Comparison of ENCODE assay signal across 21 mouse cellular contexts in the genomic region with DNA sequence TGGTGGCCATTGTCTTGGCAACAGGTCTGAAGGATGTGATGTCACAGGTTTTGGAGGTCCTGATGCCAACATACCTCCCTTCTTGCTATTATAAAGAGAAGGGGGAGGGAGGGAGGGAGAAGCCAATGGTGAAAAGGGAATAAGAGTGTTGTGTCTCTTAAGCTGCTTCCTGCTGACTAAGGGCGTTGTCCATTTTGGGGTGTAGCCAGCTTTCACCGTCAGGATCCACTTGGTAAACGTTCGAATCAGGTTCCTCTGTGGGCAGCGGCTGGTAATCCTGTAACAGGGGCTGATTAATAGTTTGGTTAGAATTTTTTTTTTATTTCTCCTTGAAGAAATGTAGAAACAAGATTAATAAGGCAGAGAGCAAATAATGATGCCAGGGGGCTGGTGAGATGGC. TPM values are rescaled to one million over a fixed set of nuclear protein-coding genes. Genes with fewer than 3 reads are reported as not detected.
DNase-seq lines count a peak whose midpoint lies in the region; ATAC-seq and TF ChIP-seq lines count a peak whose summit lies in the region.
"Had no signal": no experiment of that assay in that cellular context is flagged by ENCODE, and none has a peak within 500 bp of the region (broad histone marks: within the 10 kb centered on the region; RNA-seq: fewer than 3 reads in every experiment).

No protein-coding gene starts in this region.

- H3K27me3 ChIP-seq in cerebellum, adult 2 months (ENCODE audit: control insufficient read depth, insufficient read depth, low read length): no peaks in the 10 kb centered on the region
- peaks cover 4% of the 10 kb centered on the region; the same call in 1 of the 2 replicates for H3K27me3 ChIP-seq in forebrain, embryonic 12.5 days
- H3K27me3 ChIP-seq: embryonic facial prominence, embryonic 12.5 days had no signal

- H3K36me3 ChIP-seq in forebrain, embryonic 12.5 days (replicated peaks): no peaks in the 10 kb centered on the region
- H3K36me3 ChIP-seq: embryonic facial prominence, embryonic 10.5 days; embryonic facial prominence, embryonic 12.5 days had no signal

- H3K4me3 ChIP-seq in cerebellum, adult 2 months (replicated peaks; ENCODE audit: insufficient read depth, low read depth, low read length): no peak overlapping the region
- H3K4me3 ChIP-seq in forebrain, embryonic 12.5 days (replicated peaks): no peak overlapping the region
- H3K4me3 ChIP-seq: embryonic facial prominence, embryonic 10.5 days; embryonic facial prominence, embryonic 12.5 days; erythroblast, embryonic 14.5 days had no signal

- H3K4me1 ChIP-seq in cerebellum, adult 2 months (ENCODE audit: control insufficient read depth, insufficient read depth, low read length): no peaks in the 10 kb centered on the region
- no peaks in the 10 kb centered on the region for H3K4me1 ChIP-seq in forebrain, embryonic 12.5 days
- H3K4me1 ChIP-seq: embryonic facial prominence, embryonic 10.5 days; embryonic facial prominence, embryonic 12.5 days had no signal

- no peak overlapping the region for H3K27ac ChIP-seq in cerebellum, adult 2 months (ENCODE audit: insufficient read depth, low read length)
- H3K27ac ChIP-seq in forebrain, embryonic 12.5 days: no peak overlapping the region
- H3K27ac ChIP-seq: embryonic facial prominence, embryonic 10.5 days; embryonic facial prominence, embryonic 12.5 days had no signal

- 68% methylated on average over 5 of the region's 5 CpGs for WGBS in cerebellum, adult 2 months
- WGBS in forebrain, embryonic 12.5 days: 74% methylated on average over 5 of the region's 5 CpGs

- DNase-seq in ES-CJ7 (ENCODE audit: low read depth, low spot score): peak; percentile 19
- peak; percentile 50 for DNase-seq in MEL-GATA-1-ER (ENCODE audit: extremely low read depth, low read depth)
- no peak for DNase-seq in cerebellum, adult 2 months
- no peak for DNase-seq in right cerebral cortex, postnatal 4 days
- DNase-seq: adrenal gland, adult 2 months; adrenal gland, postnatal 10 days; adrenal gland, postnatal 25 days; B cell, adult 2 months; cerebellum, adult 11 months; cerebellum, adult 18-20 months; cerebellum, adult 9-10 months; cerebellum, postnatal 10 days; cerebellum, postnatal 25 days had no signal

- no peak overlapping the region for H3K4me2 ChIP-seq in forebrain, embryonic 12.5 days
- H3K4me2 ChIP-seq: embryonic facial prominence, embryonic 12.5 days had no signal

- peaks cover 5% of the 10 kb centered on the region for H3K9me3 ChIP-seq in forebrain, embryonic 12.5 days
- H3K9me3 ChIP-seq: embryonic facial prominence, embryonic 10.5 days had no signal

- TF ChIP-seq POLR2A in cerebellum, adult 2 months (IDR thresholded peaks at IDR 0.05; ENCODE audit: borderline replicate concordance, insufficient read depth, low read length): no peak

- no peak overlapping the region for H3K9ac ChIP-seq in forebrain, embryonic 12.5 days
- H3K9ac ChIP-seq: embryonic facial prominence, embryonic 12.5 days had no signal

- no peak for TF ChIP-seq CTCF in cerebellum, adult 2 months (IDR thresholded peaks at IDR 0.05; ENCODE audit: borderline replicate concordance, insufficient read depth, low read depth, low read length)

- peak; percentile 65; the same call in 1 of the 2 replicates for ATAC-seq in erythroid progenitor cell, adult 5-6 weeks (replicated peaks; ENCODE audit: low FRiP score, poor library complexity, severe bottlenecking)
- ATAC-seq in forebrain, embryonic 12.5 days (ENCODE audit: low FRiP score): no peak
- ATAC-seq: CD4-positive, CD25-positive, alpha-beta regulatory T cell, adult 4 months; forebrain, embryonic 14.5 days; forebrain, embryonic 16.5 days had no signal

RNA-seq across cellular contexts. Expression of a gene that starts 12.8 kb away (rescaled TPM):
- 2.9 and 5.9 TPM in 2 replicates for total RNA-seq in erythroid progenitor cell, adult 5-6 weeks (2015; ENCODE audit: low replicate concordance)
- 9.3 and 12.5 TPM in 2 replicates for total RNA-seq in erythroid progenitor cell, adult 5-6 weeks (2017; ENCODE audit: low replicate concordance)
- 51.3 and 51.7 TPM in 2 replicates for polyA plus RNA-seq in cerebellum, adult 2 months (2012; rRNA removed)
- 201 and 214 TPM in 2 replicates for polyA plus RNA-seq in forebrain, embryonic 12.5 days (2016; fragmentation: Nextera tagmentation; extraction: Ambion mirVana)

RNA-seq across cellular contexts. Expression of a gene that starts 26.8 kb away (rescaled TPM):
- not detected in 2 replicates for total RNA-seq in erythroid progenitor cell, adult 5-6 weeks (2015; ENCODE audit: low replicate concordance)
- 0.13 TPM in 1 of 2 replicates, not detected in the other for total RNA-seq in erythroid progenitor cell, adult 5-6 weeks (2017; ENCODE audit: low replicate concordance)
- 0.76 and 0.77 TPM in 2 replicates for polyA plus RNA-seq in cerebellum, adult 2 months (2012; rRNA removed)
- 0.91 and 0.96 TPM in 2 replicates for polyA plus RNA-seq in forebrain, embryonic 12.5 days (2016; fragmentation: Nextera tagmentation; extraction: Ambion mirVana)

RNA-seq across cellular contexts. Expression of a gene that starts 31.7 kb away (rescaled TPM):
- total RNA-seq in erythroid progenitor cell, adult 5-6 weeks (2015; ENCODE audit: low replicate concordance): 56.2 and 59.5 TPM in 2 replicates
- 58.9 and 62.4 TPM in 2 replicates for total RNA-seq in erythroid progenitor cell, adult 5-6 weeks (2017; ENCODE audit: low replicate concordance)
- 29.9 and 33.0 TPM in 2 replicates for polyA plus RNA-seq in cerebellum, adult 2 months (2012; rRNA removed)
- 63.0 and 67.3 TPM in 2 replicates for polyA plus RNA-seq in forebrain, embryonic 12.5 days (2016; fragmentation: Nextera tagmentation; extraction: Ambion mirVana)

RNA-seq across cellular contexts. Expression of a gene that starts 31.9 kb away (rescaled TPM):
- total RNA-seq in erythroid progenitor cell, adult 5-6 weeks (2015; ENCODE audit: low replicate concordance): 292 and 301 TPM in 2 replicates
- 92.2 and 190 TPM in 2 replicates for total RNA-seq in erythroid progenitor cell, adult 5-6 weeks (2017; ENCODE audit: low replicate concordance)
- polyA plus RNA-seq in cerebellum, adult 2 months (2012; rRNA removed): 1,238 and 1,304 TPM in 2 replicates
- 541 and 550 TPM in 2 replicates for polyA plus RNA-seq in forebrain, embryonic 12.5 days (2016; fragmentation: Nextera tagmentation; extraction: Ambion mirVana)

RNA-seq across cellular contexts. Expression of a gene that starts 59.3 kb away (rescaled TPM):
- total RNA-seq in erythroid progenitor cell, adult 5-6 weeks (2015; ENCODE audit: low replicate concordance): 12.6 and 25.9 TPM in 2 replicates
- total RNA-seq in erythroid progenitor cell, adult 5-6 weeks (2017; ENCODE audit: low replicate concordance): 9.2 and 11.0 TPM in 2 replicates
- 59.8 and 62.7 TPM in 2 replicates for polyA plus RNA-seq in cerebellum, adult 2 months (2012; rRNA removed)
- 37.1 and 38.0 TPM in 2 replicates for polyA plus RNA-seq in forebrain, embryonic 12.5 days (2016; fragmentation: Nextera tagmentation; extraction: Ambion mirVana)

Comparison
In these comparisons a context has a peak if more than half of its experiments do, and no peak if none do; other contexts are left out.
1. DNase-seq: peak in ES-CJ7 (single experiment) and MEL-GATA-1-ER (single experiment); none in cerebellum, adult 2 months (0 of 2) and right cerebral cortex, postnatal 4 days (single experiment).